Mouse (Mus musculus): ENCODE measurements at regions not wholly inside any gene's neighbourhood (a gene's known extent, or its start where the extent isn't known, plus 50 kb on each side); places are given as distances from the start of the nearest gene placed in this dataset.

- Histone ChIP-seq H3K36me3 (no peaks in the 10 kb centered on the region), H3K9me3 (no peaks in the 10 kb centered on the region), H3K4me1 (peaks cover 3% of the 10 kb centered on the region; the same call in 1 of the 2 replicates), H3K4me2 (replicated peaks) (no peak overlapping the region), H3K27ac (no peak overlapping the region), H3K9ac (no peak overlapping the region), H3K4me3 (no peak overlapping the region), H3K27me3 (replicated peaks) (no peaks in the 10 kb centered on the region)
- no peak for ATAC-seq (ENCODE audit: low FRiP score, low read depth)
- 87% methylated on average over 5 of the region's 5 CpGs for WGBS
These were observed 85.3 kb upstream of the Ltbp1 start for GRCm38 (mm10) chr17:74920056-74920455.

GRCm38 (mm10) chr17:74921413-74921812, 84.0 kb upstream of the Ltbp1 start:
- Histone ChIP-seq H3K27me3 (replicated peaks) (no peaks in the 10 kb centered on the region), H3K27ac (no peak overlapping the region), H3K4me1 (peaks cover 3% of the 10 kb centered on the region; the same call in 1 of the 2 replicates), H3K4me2 (replicated peaks) (no peak overlapping the region), H3K36me3 (no peaks in the 10 kb centered on the region), H3K9me3 (no peaks in the 10 kb centered on the region), H3K4me3 (no peak overlapping the region), H3K9ac (no peak overlapping the region)
- ATAC-seq (ENCODE audit: low FRiP score, low read depth), result 0 out of 2 replicates have a peak, but pooled peaks have one; percentile 41
- WGBS, result 90% methylated on average over 6 of the region's 6 CpGs

GRCm38 (mm10) chr17:74922016-74922415, 83.4 kb upstream of the Ltbp1 start:
- Histone ChIP-seq H3K9ac (no peak overlapping the region), H3K9me3 (no peaks in the 10 kb centered on the region), H3K4me2 (replicated peaks) (no peak overlapping the region), H3K36me3 (no peaks in the 10 kb centered on the region), H3K4me3 (no peak overlapping the region), H3K27me3 (replicated peaks) (no peaks in the 10 kb centered on the region), H3K27ac (no peak overlapping the region), H3K4me1 (peaks cover 3% of the 10 kb centered on the region; the same call in 1 of the 2 replicates)
- 77% methylated on average over 4 of the region's 4 CpGs for WGBS
- 0 out of 2 replicates have a peak, but pooled peaks have one; percentile 2 for ATAC-seq (ENCODE audit: low FRiP score, low read depth)

GRCm38 (mm10) chr17:74922591-74922990, 82.8 kb upstream of the Ltbp1 start:
- Histone ChIP-seq H3K27ac (no peak overlapping the region), H3K9ac (no peak overlapping the region), H3K4me2 (replicated peaks) (no peak overlapping the region), H3K9me3 (no peaks in the 10 kb centered on the region), H3K36me3 (no peaks in the 10 kb centered on the region), H3K27me3 (replicated peaks) (no peaks in the 10 kb centered on the region), H3K4me3 (no peak overlapping the region), H3K4me1 (peaks cover 3% of the 10 kb centered on the region; the same call in 1 of the 2 replicates)
- 21% methylated on average over 3 of the region's 3 CpGs for WGBS
- peak; percentile 69 for ATAC-seq (ENCODE audit: low FRiP score, low read depth)

GRCm38 (mm10) chr17:74923101-74923500, 82.3 kb upstream of the Ltbp1 start:
- H3K4me2 ChIP-seq (replicated peaks), result no peak overlapping the region
- H3K9ac ChIP-seq, result no peak overlapping the region
- H3K4me3 ChIP-seq, result no peak overlapping the region
- no peaks in the 10 kb centered on the region for H3K9me3 ChIP-seq
- no peak for ATAC-seq (ENCODE audit: low FRiP score, low read depth)
- WGBS, result 32% methylated on average over 9 of the region's 9 CpGs
- H3K4me1 ChIP-seq, result peaks cover 3% of the 10 kb centered on the region; the same call in 1 of the 2 replicates
- H3K36me3 ChIP-seq, result no peaks in the 10 kb centered on the region
- H3K27me3 ChIP-seq (replicated peaks), result no peaks in the 10 kb centered on the region
- H3K27ac ChIP-seq, result no peak overlapping the region

- H3K27ac ChIP-seq, result no peak overlapping the region
- H3K9me3 ChIP-seq, result no peaks in the 10 kb centered on the region
- 93% methylated on average over 6 of the region's 6 CpGs for WGBS
- H3K36me3 ChIP-seq, result no peaks in the 10 kb centered on the region
- H3K4me3 ChIP-seq, result no peak overlapping the region
- H3K4me2 ChIP-seq (replicated peaks), result no peak overlapping the region
- peaks cover 3% of the 10 kb centered on the region; the same call in 1 of the 2 replicates for H3K4me1 ChIP-seq
- no peak for ATAC-seq (ENCODE audit: low FRiP score, low read depth)
- no peak overlapping the region for H3K9ac ChIP-seq
- H3K27me3 ChIP-seq (replicated peaks), result no peaks in the 10 kb centered on the region
These were observed 80.2 kb upstream of the Ltbp1 start for GRCm38 (mm10) chr17:74925131-74925530.

GRCm38 (mm10) chr17:74927981-74928380, 77.4 kb upstream of the Ltbp1 start:
- no peak for ATAC-seq (ENCODE audit: low FRiP score, low read depth)
- no peaks in the 10 kb centered on the region for H3K4me1 ChIP-seq
- WGBS, result 56% methylated on average over 5 of the region's 5 CpGs
- H3K27me3 ChIP-seq (replicated peaks), result no peaks in the 10 kb centered on the region
- no peaks in the 10 kb centered on the region for H3K36me3 ChIP-seq
- H3K4me2 ChIP-seq (replicated peaks), result no peak overlapping the region
- no peaks in the 10 kb centered on the region for H3K9me3 ChIP-seq
- no peak overlapping the region for H3K4me3 ChIP-seq
- H3K9ac ChIP-seq, result no peak overlapping the region
- H3K27ac ChIP-seq, result no peak overlapping the region

- H3K4me3 ChIP-seq, result no peak overlapping the region
- H3K27me3 ChIP-seq (replicated peaks), result no peaks in the 10 kb centered on the region
- no peaks in the 10 kb centered on the region for H3K4me1 ChIP-seq
- WGBS, result 45% methylated on average over 4 of the region's 4 CpGs
- no peaks in the 10 kb centered on the region for H3K36me3 ChIP-seq
- H3K27ac ChIP-seq, result no peak overlapping the region
- no peaks in the 10 kb centered on the region for H3K9me3 ChIP-seq
- no peak overlapping the region for H3K9ac ChIP-seq
- H3K4me2 ChIP-seq (replicated peaks), result no peak overlapping the region
- ATAC-seq (ENCODE audit: low FRiP score, low read depth), result no peak
These were observed 73.8 kb upstream of the Ltbp1 start for GRCm38 (mm10) chr17:74931540-74931939.

GRCm38 (mm10) chr17:74941393-74941792, 64.0 kb upstream of the Ltbp1 start:
- H3K4me2 ChIP-seq (replicated peaks), result no peak overlapping the region
- H3K9ac ChIP-seq, result no peak overlapping the region
- ATAC-seq (ENCODE audit: low FRiP score, low read depth), result no peak
- H3K4me3 ChIP-seq, result no peak overlapping the region
- no peak overlapping the region for H3K27ac ChIP-seq
- 92% methylated on average over 6 of the region's 6 CpGs for WGBS
- H3K4me1 ChIP-seq, result no peaks in the 10 kb centered on the region
- H3K9me3 ChIP-seq, result no peaks in the 10 kb centered on the region
- H3K36me3 ChIP-seq, result no peaks in the 10 kb centered on the region
- H3K27me3 ChIP-seq (replicated peaks), result no peaks in the 10 kb centered on the region

GRCm38 (mm10) chr17:74942984-74943801, 62.2 kb upstream of the Ltbp1 start:
- Histone ChIP-seq H3K36me3 (no peaks in the 10 kb centered on the region), H3K4me1 (no peaks in the 10 kb centered on the region), H3K9me3 (no peaks in the 10 kb centered on the region), H3K9ac (no peak overlapping the region), H3K27ac (no peak overlapping the region), H3K4me3 (no peak overlapping the region), H3K27me3 (replicated peaks) (no peaks in the 10 kb centered on the region), H3K4me2 (replicated peaks) (no peak overlapping the region)
- ATAC-seq (ENCODE audit: low FRiP score, low read depth), result no peak
- WGBS, result 63% methylated on average over 10 of the region's 10 CpGs

GRCm38 (mm10) chr17:74943802-74944193, 61.6 kb upstream of the Ltbp1 start:
- no peak for ATAC-seq (ENCODE audit: low FRiP score, low read depth)
- Histone ChIP-seq H3K27me3 (replicated peaks) (no peaks in the 10 kb centered on the region), H3K36me3 (no peaks in the 10 kb centered on the region), H3K4me3 (no peak overlapping the region), H3K27ac (no peak overlapping the region), H3K4me2 (replicated peaks) (no peak overlapping the region), H3K9me3 (no peaks in the 10 kb centered on the region), H3K4me1 (no peaks in the 10 kb centered on the region), H3K9ac (no peak overlapping the region)
- 35% methylated on average over 4 of the region's 4 CpGs for WGBS

- Histone ChIP-seq H3K4me2 (replicated peaks) (no peak overlapping the region), H3K9me3 (no peaks in the 10 kb centered on the region), H3K27ac (no peak overlapping the region), H3K27me3 (replicated peaks) (no peaks in the 10 kb centered on the region), H3K36me3 (no peaks in the 10 kb centered on the region), H3K4me1 (no peaks in the 10 kb centered on the region), H3K4me3 (no peak overlapping the region), H3K9ac (no peak overlapping the region)
- no peak for ATAC-seq (ENCODE audit: low FRiP score, low read depth)
- 90% methylated on average over 6 of the region's 6 CpGs for WGBS
These were observed 60.2 kb upstream of the Ltbp1 start for GRCm38 (mm10) chr17:74945149-74945548.

GRCm38 (mm10) chr17:74948476-74948875, 56.9 kb upstream of the Ltbp1 start:
- no peaks in the 10 kb centered on the region for H3K4me1 ChIP-seq
- H3K4me3 ChIP-seq, result no peak overlapping the region
- H3K9me3 ChIP-seq, result no peaks in the 10 kb centered on the region
- no peak overlapping the region for H3K9ac ChIP-seq
- no peaks in the 10 kb centered on the region for H3K36me3 ChIP-seq
- ATAC-seq (ENCODE audit: low FRiP score, low read depth), result no peak
- no peak overlapping the region for H3K4me2 ChIP-seq (replicated peaks)
- no peaks in the 10 kb centered on the region for H3K27me3 ChIP-seq (replicated peaks)
- H3K27ac ChIP-seq, result no peak overlapping the region
- WGBS, result 77% methylated on average over 3 of the region's 3 CpGs
